Mouse (Mus musculus): ENCODE data around the gene Oas1d. TPM values are rescaled to one million over a fixed set of nuclear protein-coding genes. Genes with fewer than 3 reads are reported as not detected.
A peak's percentile ranks its signal among the peaks of the same experiment; 100 is the strongest.
"Not testable (repeated sequence)": the region's sequence is repeated elsewhere in the genome, so short reads cannot be mapped to it uniquely, and the experiment has no call there.

Oas1d gene
- polyA plus RNA-seq (2012; rRNA removed) = 0.13 and 0.18 TPM in 2 replicates

GRCm38 (mm10) chr5:120914204-120914603 is at the start of gene Oas1d:
Gene Oas1d, plus strand, starts transcription at chr5:120914536.
- not testable (repeated sequence) for H3K36me3 ChIP-seq (ENCODE audit: control insufficient read depth, insufficient read depth, low read length); H3K27ac ChIP-seq (ENCODE audit: insufficient read depth, low read depth, low read length); H3K4me1 ChIP-seq (ENCODE audit: control insufficient read depth, insufficient read depth, insufficient read length, low read length); H3K4me3 ChIP-seq (ENCODE audit: low read depth, low read length); H3K27me3 ChIP-seq (ENCODE audit: control insufficient read depth, insufficient read depth, low read length)
- WGBS = 42% methylated on average over 8 of the region's 8 CpGs

DNA sequence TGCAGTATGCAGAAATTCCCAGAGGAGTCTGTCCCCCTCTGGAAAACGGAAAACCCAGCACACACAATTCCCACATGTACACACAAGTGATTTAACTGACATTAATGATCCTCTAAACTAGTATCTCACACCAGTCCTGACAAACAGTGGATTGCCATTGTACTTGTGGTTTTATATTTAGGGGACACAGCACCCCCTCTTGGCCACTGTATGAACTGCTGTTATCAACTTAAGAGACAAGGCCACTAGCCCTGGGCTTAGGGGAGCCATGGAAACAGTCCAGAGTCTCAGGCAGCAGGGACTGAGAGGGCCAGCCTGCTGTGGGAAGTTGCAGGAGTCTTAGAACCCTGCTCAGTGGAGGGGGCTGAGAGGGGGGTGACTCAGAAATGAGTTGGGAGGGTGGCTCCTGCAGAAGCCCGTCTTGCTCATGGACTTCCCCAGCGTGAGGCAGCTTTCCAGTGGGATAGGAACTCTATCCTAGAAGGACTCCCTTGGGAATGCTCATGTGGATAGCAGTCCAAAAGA is 48.9 kb upstream of the Oas1d start:
- Histone ChIP-seq H3K4me1 (ENCODE audit: control insufficient read depth, insufficient read depth, insufficient read length, low read length) (no peaks in the 10 kb centered on the region), H3K4me3 (ENCODE audit: low read depth, low read length) (no peak overlapping the region), H3K27me3 (ENCODE audit: control insufficient read depth, insufficient read depth, low read length) (no peaks in the 10 kb centered on the region), H3K27ac (ENCODE audit: insufficient read depth, low read depth, low read length) (no peak overlapping the region), H3K36me3 (ENCODE audit: control insufficient read depth, insufficient read depth, low read length) (no peaks in the 10 kb centered on the region)
- 74% methylated on average over 3 of the region's 3 CpGs for WGBS
- no peak for TF ChIP-seq POLR2A (IDR thresholded peaks at IDR 0.05; ENCODE audit: low read depth, low read length)
- TF ChIP-seq CTCF (IDR thresholded peaks at IDR 0.05; ENCODE audit: extremely low read depth, insufficient read length, insufficient replicate concordance, low read depth, low read length) = peak; percentile 24; the same call in 1 of the 2 replicates

GRCm38 (mm10) chr5:120869436-120870015 is 44.8 kb upstream of the Oas1d start:
- Histone ChIP-seq H3K27me3 (ENCODE audit: control insufficient read depth, insufficient read depth, low read length) (no peaks in the 10 kb centered on the region), H3K4me1 (ENCODE audit: control insufficient read depth, insufficient read depth, insufficient read length, low read length) (no peaks in the 10 kb centered on the region), H3K4me3 (ENCODE audit: low read depth, low read length) (no peak overlapping the region), H3K27ac (ENCODE audit: insufficient read depth, low read depth, low read length) (no peak overlapping the region), H3K36me3 (ENCODE audit: control insufficient read depth, insufficient read depth, low read length) (no peaks in the 10 kb centered on the region)
- 83% methylated on average over 7 of the region's 7 CpGs for WGBS
- TF ChIP-seq CTCF (IDR thresholded peaks at IDR 0.05; ENCODE audit: extremely low read depth, insufficient read length, insufficient replicate concordance, low read depth, low read length) (no peak), POLR2A (IDR thresholded peaks at IDR 0.05; ENCODE audit: low read depth, low read length) (no peak)

- no peak overlapping the region for H3K4me3 ChIP-seq (ENCODE audit: low read depth, low read length)
- WGBS = 54% methylated on average over 3 of the region's 3 CpGs
- no peak overlapping the region for H3K27ac ChIP-seq (ENCODE audit: insufficient read depth, low read depth, low read length)
- H3K27me3 ChIP-seq (ENCODE audit: control insufficient read depth, insufficient read depth, low read length) = no peaks in the 10 kb centered on the region
- TF ChIP-seq CTCF (IDR thresholded peaks at IDR 0.05; ENCODE audit: extremely low read depth, insufficient read length, insufficient replicate concordance, low read depth, low read length) = no peak
- no peak for TF ChIP-seq POLR2A (IDR thresholded peaks at IDR 0.05; ENCODE audit: low read depth, low read length)
- H3K36me3 ChIP-seq (ENCODE audit: control insufficient read depth, insufficient read depth, low read length) = no peaks in the 10 kb centered on the region
- H3K4me1 ChIP-seq (ENCODE audit: control insufficient read depth, insufficient read depth, insufficient read length, low read length) = no peaks in the 10 kb centered on the region
Measured at GRCm38 (mm10) chr5:120870081-120870480, 44.3 kb upstream of the Oas1d start.

GRCm38 (mm10) chr5:120870782-120871181 is 43.6 kb upstream of the Oas1d start:
- Histone ChIP-seq H3K27ac (ENCODE audit: insufficient read depth, low read depth, low read length) (no peak overlapping the region), H3K36me3 (ENCODE audit: control insufficient read depth, insufficient read depth, low read length) (no peaks in the 10 kb centered on the region), H3K27me3 (ENCODE audit: control insufficient read depth, insufficient read depth, low read length) (no peaks in the 10 kb centered on the region), H3K4me3 (ENCODE audit: low read depth, low read length) (no peak overlapping the region), H3K4me1 (ENCODE audit: control insufficient read depth, insufficient read depth, insufficient read length, low read length) (no peaks in the 10 kb centered on the region)
- no peak for TF ChIP-seq CTCF (IDR thresholded peaks at IDR 0.05; ENCODE audit: extremely low read depth, insufficient read length, insufficient replicate concordance, low read depth, low read length)
- WGBS = 79% methylated on average over 7 of the region's 7 CpGs

DNA sequence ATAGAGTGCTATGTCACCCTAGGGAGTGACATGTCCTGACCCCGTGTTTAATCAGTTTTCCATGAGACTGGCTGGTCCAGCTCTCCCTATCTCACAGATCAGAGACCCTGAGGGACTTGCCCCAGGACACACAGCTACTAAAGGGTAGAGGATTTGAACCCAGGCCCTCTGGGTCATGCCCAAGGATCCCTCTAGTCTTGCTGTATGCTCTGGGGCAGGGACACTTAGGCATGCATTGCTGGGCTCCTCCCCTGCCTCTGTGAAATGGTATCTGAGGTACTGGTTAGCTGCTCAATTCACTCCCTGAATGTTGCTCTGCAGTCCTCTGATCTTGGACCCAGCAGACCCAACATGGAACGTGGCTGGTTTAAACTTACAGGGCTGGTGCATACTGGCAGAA is 42.9 kb upstream of the Oas1d start:
- Histone ChIP-seq H3K36me3 (ENCODE audit: control insufficient read depth, insufficient read depth, low read length) (peaks cover 1% of the 10 kb centered on the region; the same call in 1 of the 2 replicates), H3K27me3 (ENCODE audit: control insufficient read depth, insufficient read depth, low read length) (no peaks in the 10 kb centered on the region), H3K27ac (ENCODE audit: insufficient read depth, low read depth, low read length) (no peak overlapping the region), H3K4me1 (ENCODE audit: control insufficient read depth, insufficient read depth, insufficient read length, low read length) (no peaks in the 10 kb centered on the region), H3K4me3 (ENCODE audit: low read depth, low read length) (no peak overlapping the region)
- no peak for TF ChIP-seq CTCF (IDR thresholded peaks at IDR 0.05; ENCODE audit: extremely low read depth, insufficient read length, insufficient replicate concordance, low read depth, low read length)
- TF ChIP-seq POLR2A (IDR thresholded peaks at IDR 0.05; ENCODE audit: low read depth, low read length) = no peak
- WGBS = 53% methylated on average over 2 of the region's 2 CpGs

DNA sequence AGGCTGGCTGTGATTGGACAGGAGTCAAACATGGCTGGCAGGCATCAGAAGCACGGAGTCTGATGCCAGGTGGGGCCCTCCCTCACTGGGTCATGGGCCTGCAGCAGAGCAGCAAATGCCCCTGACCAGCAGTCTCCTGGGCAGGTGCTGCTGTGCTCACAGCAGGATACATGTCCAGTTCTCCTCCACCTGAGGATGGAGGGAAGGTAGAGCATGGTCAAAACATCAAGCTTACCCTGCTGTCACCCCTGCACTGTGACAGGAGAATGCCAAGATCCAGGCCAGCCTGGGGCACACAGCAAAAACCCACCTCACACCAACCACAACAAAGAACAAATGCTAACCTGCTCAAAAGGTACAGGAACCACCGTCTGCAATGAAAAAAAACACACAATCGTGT is 37.5 kb upstream of the Oas1d start:
- peaks cover 18% of the 10 kb centered on the region for H3K36me3 ChIP-seq (ENCODE audit: control insufficient read depth, insufficient read depth, low read length)
- H3K27me3 ChIP-seq (ENCODE audit: control insufficient read depth, insufficient read depth, low read length); H3K4me1 ChIP-seq (ENCODE audit: control insufficient read depth, insufficient read depth, insufficient read length, low read length); H3K27ac ChIP-seq (ENCODE audit: insufficient read depth, low read depth, low read length); H3K4me3 ChIP-seq (ENCODE audit: low read depth, low read length): not testable (repeated sequence)
- WGBS = 71% methylated on average over 2 of the region's 3 CpGs

DNA sequence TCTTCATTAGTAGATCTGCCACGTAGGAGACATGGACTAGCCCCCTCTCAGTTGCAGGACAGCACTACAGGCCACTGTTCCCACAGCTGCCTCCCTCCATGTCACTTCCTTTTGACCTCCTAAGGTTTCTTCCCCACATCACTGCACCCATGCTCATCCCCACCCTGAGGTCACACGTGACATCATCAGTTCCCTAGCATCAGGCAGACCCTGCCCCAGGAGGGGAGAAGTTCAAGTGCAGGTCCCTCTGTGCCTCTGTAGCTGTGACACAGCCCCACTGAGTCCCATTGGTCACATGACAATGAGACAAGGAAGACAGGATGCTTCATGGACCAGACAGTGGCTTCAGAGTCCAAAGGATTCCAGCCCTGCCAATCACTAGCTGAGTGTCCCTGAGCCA is 36.9 kb upstream of the Oas1d start:
- 80% methylated on average over 2 of the region's 2 CpGs for WGBS
- H3K4me1 ChIP-seq (ENCODE audit: control insufficient read depth, insufficient read depth, insufficient read length, low read length) = not testable (repeated sequence)

DNA sequence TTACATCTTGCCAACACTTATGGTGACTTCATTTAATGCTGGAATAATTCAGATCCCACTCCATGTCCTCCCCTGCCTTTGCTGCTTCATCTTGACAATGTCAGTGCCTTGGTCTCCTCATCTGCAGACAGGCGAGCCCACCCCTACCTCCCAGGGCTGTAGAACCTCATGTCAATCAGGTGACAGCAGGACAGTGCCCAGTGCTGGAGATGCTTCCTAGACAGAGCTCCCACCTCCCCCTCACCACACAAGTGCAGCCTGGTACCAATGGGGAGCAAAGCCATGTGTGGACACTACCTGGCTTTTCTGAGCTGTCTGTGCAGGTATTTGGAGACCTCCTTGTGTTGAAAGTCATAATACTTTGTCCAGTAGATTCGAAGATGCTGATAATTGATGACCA is 35.5 kb upstream of the Oas1d start:
- H3K4me3 ChIP-seq (ENCODE audit: low read depth, low read length); H3K4me1 ChIP-seq (ENCODE audit: control insufficient read depth, insufficient read depth, insufficient read length, low read length); H3K27ac ChIP-seq (ENCODE audit: insufficient read depth, low read depth, low read length); H3K27me3 ChIP-seq (ENCODE audit: control insufficient read depth, insufficient read depth, low read length): not testable (repeated sequence)
- WGBS = 68% methylated on average over 2 of the region's 2 CpGs
- H3K36me3 ChIP-seq (ENCODE audit: control insufficient read depth, insufficient read depth, low read length) = peaks cover 21% of the 10 kb centered on the region

More for the DNA sequence above, 36.9 kb upstream of the Oas1d start:
- not testable (repeated sequence) for H3K27me3 ChIP-seq (ENCODE audit: control insufficient read depth, insufficient read depth, low read length); H3K27ac ChIP-seq (ENCODE audit: insufficient read depth, low read depth, low read length); H3K4me3 ChIP-seq (ENCODE audit: low read depth, low read length)
- peaks cover 21% of the 10 kb centered on the region for H3K36me3 ChIP-seq (ENCODE audit: control insufficient read depth, insufficient read depth, low read length)

GRCm38 (mm10) chr5:120881681-120882080 is 32.7 kb upstream of the Oas1d start:
- peaks cover 20% of the 10 kb centered on the region for H3K36me3 ChIP-seq (ENCODE audit: control insufficient read depth, insufficient read depth, low read length)
- not testable (repeated sequence) for H3K27me3 ChIP-seq (ENCODE audit: control insufficient read depth, insufficient read depth, low read length); H3K27ac ChIP-seq (ENCODE audit: insufficient read depth, low read depth, low read length); H3K4me1 ChIP-seq (ENCODE audit: control insufficient read depth, insufficient read depth, insufficient read length, low read length); H3K4me3 ChIP-seq (ENCODE audit: low read depth, low read length)
- WGBS = 93% methylated on average over 6 of the region's 6 CpGs

DNA sequence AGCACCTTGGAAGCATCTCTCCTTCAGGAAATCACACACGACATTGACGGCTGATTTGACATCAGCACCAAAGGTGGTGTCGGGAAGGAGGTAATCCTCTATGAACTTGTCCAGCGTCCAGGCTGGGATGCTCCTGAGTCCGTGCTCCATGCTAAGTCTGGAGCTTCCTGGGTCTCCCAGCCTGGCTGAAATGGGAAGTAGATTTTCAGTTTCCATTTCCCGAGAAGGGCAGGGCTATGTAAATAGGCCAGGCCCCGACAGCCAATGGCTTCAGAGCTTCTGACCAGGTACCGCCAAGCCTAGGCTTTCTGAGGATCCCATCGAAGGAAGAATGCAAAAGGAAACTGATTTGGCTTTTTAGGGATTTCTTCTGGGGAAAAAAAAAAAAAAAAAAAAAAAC is 26.9 kb upstream of the Oas1d start, which contains the start of gene Oas1g:
Oas1g (minus strand) TSS at position 201 of the 400 bp plus-strand sequence.
- H3K27me3 ChIP-seq (ENCODE audit: control insufficient read depth, insufficient read depth, low read length); H3K36me3 ChIP-seq (ENCODE audit: control insufficient read depth, insufficient read depth, low read length): not testable (repeated sequence)
- Histone ChIP-seq H3K27ac (ENCODE audit: insufficient read depth, low read depth, low read length) (peak within 1 kb of the TSS; percentile 77), H3K4me3 (ENCODE audit: low read depth, low read length) (peak within 1 kb of the TSS; percentile 64), H3K4me1 (ENCODE audit: control insufficient read depth, insufficient read depth, insufficient read length, low read length) (peaks cover 12% of the 10 kb centered on the region; the same call in 1 of the 2 replicates)
- 2% methylated on average over 6 of the region's 9 CpGs for WGBS

Measured in small intestine, adult 2 months (tissue).